Mouse (Mus musculus) hindbrain, embryonic 14.5 days (tissue): ENCODE data around the gene Bbs2. TPM values are rescaled to one million over a fixed set of nuclear protein-coding genes. Genes with fewer than 3 reads are reported as not detected.

ENCODE experiments used
- ATAC-seq: fragments of 200-750 bp; cut with Nextera tagmentation; 2 replicates; pipeline ENCODE4 v1.8.0; 2017; ENCODE audit warnings: moderate number of reproducible peaks, mild to moderate bottlenecking, moderate TSS enrichment, moderate library complexity; ENCODE audit not compliant: low FRiP score
- DNase-seq: peaks from one replicate; pipeline ENCODE4 v3.0.0-alpha.2; 2015; ENCODE audit warnings: low spot score
- H3K27ac ChIP-seq: fragments of 300-500 bp; sonication (generic); 2 replicates; pipeline ENCODE4 v1.5.1; 2014; ENCODE audit warnings: mild to moderate bottlenecking, moderate library complexity
- H3K27me3 ChIP-seq: fragments of 300-500 bp; sonication (generic); 2 replicates; pipeline ENCODE4 v1.6.1; 2014; ENCODE audit warnings: mild to moderate bottlenecking, low read length, mixed read lengths; ENCODE audit not compliant: control insufficient read depth, insufficient read depth
- H3K36me3 ChIP-seq: fragments of 300-500 bp; sonication (generic); replicated peaks from 2 replicates; pipeline ENCODE4 v1.6.1; 2014; ENCODE audit not compliant: control insufficient read depth, insufficient read depth
- H3K4me1 ChIP-seq: fragments of 300-500 bp; sonication (generic); replicated peaks from 2 replicates; pipeline ENCODE4 v1.6.1; 2014; ENCODE audit warnings: antibody characterized with exemption, low read length, mixed read lengths; ENCODE audit not compliant: control insufficient read depth, insufficient read depth
- H3K4me2 ChIP-seq: fragments of 300-500 bp; sonication (generic); replicated peaks from 2 replicates; pipeline ENCODE4 v1.6.1; 2014; ENCODE audit warnings: mild to moderate bottlenecking, moderate library complexity
- H3K4me3 ChIP-seq: fragments of 300-500 bp; sonication (generic); replicated peaks from 2 replicates; pipeline ENCODE4 v1.5.1; 2014; ENCODE audit warnings: mild to moderate bottlenecking, low read length
- H3K9ac ChIP-seq: fragments of 300-500 bp; sonication (generic); 2 replicates; pipeline ENCODE4 v1.6.1; 2014
- H3K9me3 ChIP-seq: fragments of 300-500 bp; sonication (generic); 2 replicates; pipeline ENCODE4 v1.6.1; 2016; ENCODE audit warnings: low read length; ENCODE audit not compliant: control insufficient read depth
- WGBS: fragments of 180-500 bp; shearing (Covaris S2); extraction: QIAGEN DNeasy Blood & Tissue Kit; methylation state at CpG from one replicate; pipeline ENCODE4 v1.1.7; 2014; 5-methylcytosine and 5-hydroxymethylcytosine counted together
- polyA plus RNA-seq: library from polyadenylated mRNA; unstranded; fragments of >200 nt; fragmentation: Nextera tagmentation; extraction: Ambion mirVana; gene quantifications from 2 replicates; pipeline ENCODE4 v1.2.1, GENCODE M21; 2014

The Bbs2 gene
- polyA plus RNA-seq, 1 experiment from 2014 or later, result 19.7 TPM

DNA sequence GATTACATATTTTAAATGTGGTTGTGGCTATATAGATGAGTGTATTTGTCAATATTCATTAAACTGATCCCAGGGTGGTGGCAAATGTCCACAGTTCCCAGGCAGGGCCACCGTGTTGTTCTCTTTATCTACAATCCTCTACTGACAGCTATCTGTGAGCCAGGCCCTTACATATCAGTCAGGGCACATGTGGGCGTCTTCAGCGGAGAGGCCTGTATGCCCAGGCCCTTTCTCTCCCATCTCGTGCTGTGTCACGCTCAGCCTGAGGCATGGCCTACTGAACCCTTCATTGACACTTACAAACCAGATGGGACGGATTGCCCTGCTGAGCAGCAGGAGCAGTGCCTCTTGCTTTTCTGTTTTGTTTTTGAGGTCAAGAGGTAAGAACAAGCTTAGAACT, 10.7 kb upstream of the Bbs2 start:
- no peaks in the 10 kb centered on the region for H3K36me3 ChIP-seq
- H3K4me2 ChIP-seq, result no peak overlapping the region
- H3K4me1 ChIP-seq, result no peaks in the 10 kb centered on the region
- no peaks in the 10 kb centered on the region for H3K27me3 ChIP-seq
- H3K4me3 ChIP-seq, result no peak overlapping the region
- H3K27ac ChIP-seq, result no peak overlapping the region
- WGBS, result 57% methylated on average over 6 of the region's 6 CpGs
- ATAC-seq (no peak), DNase-seq (no peak)
- no peak overlapping the region for H3K9ac ChIP-seq
- H3K9me3 ChIP-seq, result no peaks in the 10 kb centered on the region

DNA sequence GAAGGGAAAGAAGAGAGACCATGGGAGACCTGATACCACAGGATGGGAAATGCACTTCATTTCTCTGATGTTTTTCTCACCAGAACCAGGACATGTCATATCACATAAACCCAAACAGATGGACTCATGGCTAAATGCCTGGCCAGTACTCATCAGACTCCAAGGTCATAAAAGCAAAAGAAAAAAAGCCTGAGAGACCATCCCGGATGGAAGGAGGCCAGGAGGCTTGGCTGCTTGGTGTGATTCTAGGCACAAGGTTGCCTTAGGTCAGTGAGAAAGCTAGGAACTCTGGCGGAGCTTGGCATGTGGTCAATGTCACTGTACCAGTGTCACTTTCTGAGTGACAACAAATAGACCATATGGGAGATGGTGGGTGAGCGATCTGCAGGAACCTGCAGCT, 9.1 kb upstream of the Bbs2 start:
- Histone ChIP-seq H3K4me2 (no peak overlapping the region), H3K36me3 (no peaks in the 10 kb centered on the region), H3K27me3 (no peaks in the 10 kb centered on the region), H3K4me3 (no peak overlapping the region), H3K4me1 (no peaks in the 10 kb centered on the region), H3K27ac (no peak overlapping the region), H3K9me3 (no peaks in the 10 kb centered on the region), H3K9ac (no peak overlapping the region)
- no peak for ATAC-seq
- WGBS, result 84% methylated on average over 3 of the region's 3 CpGs
- no peak for DNase-seq

DNA sequence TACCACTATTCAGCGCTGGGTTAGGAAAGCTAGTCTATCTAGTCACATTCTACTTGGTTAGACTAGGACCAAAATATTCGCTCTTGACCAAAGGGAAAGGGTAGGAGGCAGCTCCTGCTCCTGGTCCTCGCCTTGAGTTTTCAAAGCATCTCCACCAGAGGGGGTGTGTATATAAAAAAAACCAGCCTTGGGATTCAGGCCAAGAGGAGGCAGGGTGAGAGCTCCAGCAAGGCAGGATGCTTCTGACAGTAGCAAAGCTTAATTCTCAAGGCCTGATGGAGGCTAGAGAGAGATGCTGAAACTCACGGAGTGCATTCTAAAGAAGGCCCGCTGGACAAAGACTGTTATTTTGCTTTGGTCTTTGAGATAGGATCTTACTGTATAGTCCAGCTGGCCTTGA, 5.4 kb upstream of the Bbs2 start:
- H3K4me1 ChIP-seq, result peaks cover under 1% of the 10 kb centered on the region; the same call in 1 of the 2 replicates
- H3K4me3 ChIP-seq, result no peak overlapping the region
- H3K27me3 ChIP-seq, result no peaks in the 10 kb centered on the region
- no peaks in the 10 kb centered on the region for H3K36me3 ChIP-seq
- no peak overlapping the region for H3K4me2 ChIP-seq
- no peak overlapping the region for H3K27ac ChIP-seq
- no peaks in the 10 kb centered on the region for H3K9me3 ChIP-seq
- no peak overlapping the region for H3K9ac ChIP-seq
- ATAC-seq (no peak), DNase-seq (no peak)
- 54% methylated on average over 5 of the region's 5 CpGs for WGBS

- no peaks in the 10 kb centered on the region for H3K27me3 ChIP-seq
- peak overlapping the region; percentile 62 for H3K4me2 ChIP-seq
- peak; percentile 49 for DNase-seq
Measured at GRCm38 (mm10) chr8:94098996-94099395, 268 bp upstream of the Bbs2 start.

GRCm38 (mm10) chr8:94094281-94094680, 4.4 kb downstream of the Bbs2 start:
- H3K4me1 ChIP-seq, result peaks cover 15% of the 10 kb centered on the region
- H3K9ac ChIP-seq, result no peak overlapping the region
- no peaks in the 10 kb centered on the region for H3K27me3 ChIP-seq
- no peak for ATAC-seq
- H3K27ac ChIP-seq, result no peak overlapping the region
- no peak for DNase-seq
- H3K4me2 ChIP-seq, result no peak overlapping the region
- H3K9me3 ChIP-seq, result no peaks in the 10 kb centered on the region
- H3K36me3 ChIP-seq, result peaks cover 2% of the 10 kb centered on the region; the same call in 1 of the 2 replicates
- no peak overlapping the region for H3K4me3 ChIP-seq
- 83% methylated on average over 6 of the region's 6 CpGs for WGBS

More at GRCm38 (mm10) chr8:94098996-94099395, 268 bp upstream of the Bbs2 start:
- no peak for ATAC-seq
- peak overlapping the region; percentile 51 for H3K4me3 ChIP-seq
- no peaks in the 10 kb centered on the region for H3K36me3 ChIP-seq
- H3K9me3 ChIP-seq, result no peaks in the 10 kb centered on the region
- peaks cover 15% of the 10 kb centered on the region for H3K4me1 ChIP-seq
- WGBS, result 41% methylated on average over 4 of the region's 4 CpGs
- H3K27ac ChIP-seq, result peak overlapping the region; percentile 98
- H3K9ac ChIP-seq, result peak overlapping the region; percentile 70

GRCm38 (mm10) chr8:94092848-94093247, 5.9 kb downstream of the Bbs2 start:
- no peaks in the 10 kb centered on the region for H3K9me3 ChIP-seq
- H3K27ac ChIP-seq, result no peak overlapping the region
- peaks cover 12% of the 10 kb centered on the region; the same call in 1 of the 2 replicates for H3K36me3 ChIP-seq

DNA sequence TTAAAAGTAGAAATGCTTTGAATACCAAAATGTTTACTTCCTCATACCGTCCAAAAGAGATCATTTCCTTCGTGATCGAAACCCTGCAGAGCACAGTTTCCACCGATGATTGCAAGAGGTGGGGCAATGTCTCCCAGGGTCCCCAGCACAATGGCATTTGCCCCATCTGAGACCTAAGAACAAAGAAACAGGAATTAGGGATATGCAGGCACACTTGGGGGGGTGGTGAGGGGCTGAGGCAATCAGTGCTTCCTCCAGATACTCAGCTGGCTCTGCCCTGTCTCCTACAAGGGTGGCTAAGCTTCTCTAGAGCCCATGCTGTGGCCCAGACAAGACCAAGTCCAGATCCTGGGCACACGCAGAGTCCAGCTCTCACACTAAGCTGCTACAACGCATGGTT, 9.0 kb downstream of the Bbs2 start:
- WGBS, result 65% methylated on average over 6 of the region's 6 CpGs
- no peak for ATAC-seq
- no peak overlapping the region for H3K9ac ChIP-seq
- no peak overlapping the region for H3K4me2 ChIP-seq
- H3K27me3 ChIP-seq, result no peaks in the 10 kb centered on the region
- H3K27ac ChIP-seq, result no peak overlapping the region
- no peaks in the 10 kb centered on the region for H3K4me1 ChIP-seq
- DNase-seq, result no peak
- peaks cover 36% of the 10 kb centered on the region for H3K36me3 ChIP-seq
- no peaks in the 10 kb centered on the region for H3K9me3 ChIP-seq
- H3K4me3 ChIP-seq, result no peak overlapping the region

More at GRCm38 (mm10) chr8:94092848-94093247, 5.9 kb downstream of the Bbs2 start:
- no peak for ATAC-seq
- DNase-seq, result no peak
- Histone ChIP-seq H3K9ac (no peak overlapping the region), H3K4me2 (no peak overlapping the region), H3K27me3 (no peaks in the 10 kb centered on the region), H3K4me1 (peaks cover 9% of the 10 kb centered on the region), H3K4me3 (no peak overlapping the region)
- WGBS, result 92% methylated on average over 9 of the region's 9 CpGs

DNA sequence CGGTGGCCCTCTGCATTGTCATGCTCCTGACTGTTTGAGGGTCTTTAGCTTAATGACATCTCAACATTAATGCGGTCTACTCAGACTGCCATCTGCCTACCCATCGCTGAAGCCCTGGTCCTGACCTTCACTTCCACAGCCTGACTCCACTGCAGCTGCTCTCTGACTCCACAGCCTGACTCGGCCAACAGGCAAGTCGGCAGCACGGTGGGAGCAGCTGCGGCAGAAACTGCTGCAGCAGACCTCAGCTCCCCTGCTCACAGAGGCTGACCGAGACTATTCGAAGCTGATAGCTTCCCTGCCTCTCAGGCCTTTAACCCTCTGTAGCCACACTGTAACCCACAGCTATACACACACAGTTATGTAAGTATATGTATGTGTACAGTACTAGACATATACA, 10.8 kb downstream of the Bbs2 start:
- Histone ChIP-seq H3K9me3 (no peaks in the 10 kb centered on the region), H3K27ac (no peak overlapping the region), H3K4me1 (no peaks in the 10 kb centered on the region), H3K9ac (no peak overlapping the region), H3K4me3 (no peak overlapping the region), H3K27me3 (no peaks in the 10 kb centered on the region), H3K4me2 (no peak overlapping the region), H3K36me3 (peaks cover 40% of the 10 kb centered on the region)
- ATAC-seq (no peak), DNase-seq (no peak)
- WGBS, result 66% methylated on average over 9 of the region's 9 CpGs

DNA sequence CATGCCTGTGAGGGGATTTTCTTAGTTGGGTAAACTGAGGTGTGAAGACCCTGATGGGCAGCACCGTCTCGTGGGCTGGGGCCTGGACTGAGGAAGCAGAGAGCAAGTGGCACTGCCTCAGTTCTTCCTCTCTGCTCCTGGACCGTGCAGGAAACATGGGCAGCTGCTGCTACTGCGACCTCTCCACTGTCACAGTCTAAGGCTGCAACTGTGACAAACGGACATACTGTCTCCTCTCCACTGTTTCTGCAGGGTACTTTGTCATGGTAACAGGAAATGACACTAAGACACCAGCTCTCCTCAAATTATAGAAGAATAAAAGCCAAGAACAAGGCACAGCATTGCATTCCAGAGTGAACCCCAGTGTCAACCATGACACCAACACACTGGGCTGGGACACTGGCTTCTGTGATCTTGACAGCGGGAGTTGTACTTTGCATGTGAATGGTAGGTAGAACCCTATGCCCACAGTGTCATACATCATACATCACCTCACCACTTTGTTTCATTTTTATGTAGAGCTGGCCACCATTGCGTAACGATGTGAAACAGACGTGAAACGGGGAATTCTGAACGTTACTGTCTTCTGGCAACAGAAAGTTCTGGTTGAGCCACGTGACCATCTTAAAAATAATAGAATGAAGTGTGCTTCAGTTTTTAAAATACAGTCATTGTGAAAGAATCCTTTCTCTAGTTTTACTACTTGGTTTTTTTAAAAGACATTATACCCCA, 22.1 kb downstream of the Bbs2 start:
- 62% methylated on average over 12 of the region's 12 CpGs for WGBS
- H3K4me1 ChIP-seq, result no peaks in the 10 kb centered on the region
- ATAC-seq (no peak), DNase-seq (no peak)
- H3K4me2 ChIP-seq, result no peak overlapping the region
- H3K27ac ChIP-seq, result no peak overlapping the region
- no peaks in the 10 kb centered on the region for H3K27me3 ChIP-seq
- no peak overlapping the region for H3K9ac ChIP-seq
- no peaks in the 10 kb centered on the region for H3K9me3 ChIP-seq
- H3K36me3 ChIP-seq, result peaks cover 65% of the 10 kb centered on the region
- H3K4me3 ChIP-seq, result no peak overlapping the region
